Mouse (Mus musculus) C2C12 (cell line): ENCODE data around the gene Gm9508.

ENCODE experiments used
- CTCF ChIP-seq: IDR thresholded peaks from one replicate; pipeline ENCODE4 v1.5.1; 2011; ENCODE audit not compliant: control insufficient read depth, insufficient read depth, insufficient read length
- MAX ChIP-seq: IDR thresholded peaks from one replicate; pipeline ENCODE4 v1.6.1; 2011; ENCODE audit warnings: mild to moderate bottlenecking, control low read depth
- MYOD1 ChIP-seq: IDR thresholded peaks from one replicate; pipeline ENCODE4 v1.6.1; 2011; ENCODE audit warnings: low read depth; ENCODE audit not compliant: control insufficient read depth, insufficient read length
- USF1 ChIP-seq: IDR thresholded peaks from one replicate; pipeline ENCODE4 v1.6.1; 2011; ENCODE audit warnings: low read depth, mild to moderate bottlenecking, control low read depth, moderate library complexity

DNA sequence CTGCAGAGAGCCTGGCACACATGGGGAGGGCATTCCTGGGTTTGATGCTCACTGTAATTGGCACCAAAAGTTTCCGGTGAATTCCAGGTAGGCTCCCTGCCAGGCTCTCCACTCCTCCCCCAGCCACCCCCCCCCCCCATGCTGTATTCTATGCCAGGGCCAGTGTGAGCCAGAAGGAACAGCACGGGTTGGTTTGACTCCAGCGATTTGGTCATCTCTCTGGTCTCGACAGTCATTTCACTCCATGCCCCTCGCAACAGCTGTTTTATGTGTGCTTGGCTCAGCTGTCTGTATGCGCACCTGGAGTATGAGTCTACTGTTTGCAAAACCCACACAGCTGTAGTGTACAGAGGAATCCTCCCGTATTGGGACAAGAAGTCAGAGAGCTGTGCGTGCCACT, 30.7 kb downstream of the Gm9508 start:
- TF ChIP-seq CTCF = no peak
- no peak for TF ChIP-seq MYOD1
- no peak for TF ChIP-seq USF1
- TF ChIP-seq MAX = no peak
